Mouse (Mus musculus) inflammation-experienced regulatory T-cells (primary cell): Measurements from ENCODE around the gene Set. TPM values are rescaled to one million over a fixed set of nuclear protein-coding genes. Genes with fewer than 3 reads are reported as not detected.

Experiments used
- polyA plus RNA-seq, 2 experiments: library from polyadenylated mRNA; unstranded; fragments of 100-300 nt; shearing (Covaris generic); gene quantifications; one replicate each; pipeline ENCODE4 v1.2.1; 2017

The Set gene
- polyA plus RNA-seq, result 100 to 1,000 TPM; 308 to 332 TPM

DNA sequence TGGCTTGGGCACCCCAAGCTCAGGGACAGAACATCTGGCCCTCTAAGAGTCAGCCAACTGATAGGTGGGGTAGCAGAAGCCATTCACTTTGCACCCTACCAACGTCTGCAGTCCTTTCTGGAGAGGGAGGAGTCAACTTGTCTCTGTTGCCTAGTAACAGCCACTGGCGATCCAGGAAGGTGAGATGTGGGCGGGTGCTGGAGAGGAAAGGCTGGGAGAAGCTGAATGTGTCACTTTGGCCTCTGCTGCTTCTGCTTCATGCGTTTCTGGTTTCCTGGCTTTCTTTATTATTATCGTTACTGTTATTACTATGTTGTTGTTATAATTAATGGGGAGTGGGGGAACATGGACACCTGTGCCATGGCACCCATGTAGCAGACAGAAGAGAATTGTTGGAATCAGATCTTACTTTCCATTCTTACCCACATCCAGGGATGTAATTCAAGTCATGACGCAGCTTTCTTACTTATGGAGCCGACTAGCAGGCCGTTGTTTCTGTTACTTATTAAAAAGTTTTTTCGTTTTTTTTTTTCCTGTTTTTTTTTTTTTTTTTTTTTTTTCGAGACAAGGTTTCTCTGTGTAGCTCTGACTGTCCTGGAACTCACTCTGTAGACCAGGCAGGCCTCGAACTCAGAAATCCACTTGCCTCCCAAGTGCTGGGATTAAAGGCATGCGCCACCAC, at the start of gene Set:
Gene Set, plus strand, starts transcription at position 156 of the 682 bp plus-strand sequence.

DNA sequence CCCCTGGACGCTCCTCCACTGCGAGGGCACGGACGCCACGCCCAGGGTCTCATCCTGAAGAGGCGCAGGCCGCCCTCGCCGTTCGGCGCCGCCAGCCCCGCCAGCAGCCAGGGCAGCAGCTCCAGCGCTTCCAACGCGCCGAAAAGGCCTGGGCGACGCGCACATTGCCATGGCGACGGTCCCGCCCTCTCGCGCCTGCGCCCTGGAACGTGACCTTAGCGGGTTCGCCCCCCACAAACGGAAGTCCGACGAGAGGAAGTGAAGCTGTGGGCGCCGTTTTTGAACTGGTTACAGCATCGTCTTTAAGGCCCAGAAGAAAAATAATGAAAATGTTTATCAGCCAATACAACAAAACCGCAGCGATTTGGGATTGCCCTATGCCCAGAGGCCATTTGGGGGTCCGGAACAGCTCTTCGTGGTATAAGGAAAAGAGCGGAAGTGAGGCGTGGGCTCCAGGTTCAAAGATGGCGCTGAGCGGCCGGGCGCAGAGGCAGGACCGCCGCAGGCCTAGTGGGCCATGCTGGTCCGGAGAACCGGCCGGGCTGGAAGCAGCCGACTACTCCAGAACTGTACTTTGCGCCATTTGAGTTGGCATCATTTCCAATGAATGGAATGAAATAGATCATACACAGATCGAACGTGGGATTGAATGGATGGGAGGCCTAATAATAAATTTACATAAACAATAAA, 8.3 kb upstream of the Set start, which contains the start of gene Wdr34:
Gene Wdr34, minus strand, starts transcription at position 183 of the 690 bp plus-strand sequence.

DNA sequence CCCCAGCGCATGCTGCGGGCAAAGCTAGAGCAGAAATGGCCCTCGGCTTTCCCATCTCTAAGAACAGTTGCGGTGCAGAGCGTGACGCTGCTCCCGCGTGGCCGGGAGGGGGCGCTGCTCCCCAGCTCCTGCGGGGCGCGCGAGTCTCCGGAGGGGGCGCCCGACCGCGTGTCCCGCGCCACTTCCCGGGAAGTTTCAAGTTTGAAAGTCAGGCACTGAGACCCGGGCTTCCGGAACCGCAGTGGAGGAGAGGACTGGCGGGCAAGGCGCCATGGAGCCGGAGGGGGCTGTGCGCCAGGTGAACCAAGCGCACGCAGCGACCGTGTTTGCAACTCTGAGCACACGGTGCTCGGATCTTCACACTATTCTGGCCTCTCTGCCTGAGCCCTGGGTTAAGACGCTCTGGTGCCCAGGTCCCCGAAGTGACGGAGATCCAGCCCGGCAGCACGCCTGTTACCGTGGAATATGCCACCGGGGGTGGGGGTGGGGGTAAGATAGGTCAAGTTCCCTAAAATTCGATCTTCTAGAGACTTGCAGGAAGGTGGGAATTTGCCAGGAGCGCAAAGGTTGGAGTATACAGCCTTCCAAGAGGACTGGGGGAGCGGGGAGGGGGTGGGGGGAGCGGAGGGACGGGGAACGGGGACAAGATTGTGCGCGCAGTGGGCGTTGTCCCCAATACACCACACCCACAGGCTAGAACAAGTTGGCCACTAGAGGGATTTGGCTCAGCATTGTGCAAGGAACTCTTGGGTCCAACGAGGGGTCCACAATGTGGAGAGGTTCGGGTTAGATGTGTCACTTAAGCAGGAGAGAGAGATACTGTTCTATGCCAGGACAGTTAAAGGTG, 20.5 kb downstream of the Set start, which contains the start of gene Pkn3:
Gene Pkn3, plus strand, starts transcription at position 183 of the 847 bp plus-strand sequence.

DNA sequence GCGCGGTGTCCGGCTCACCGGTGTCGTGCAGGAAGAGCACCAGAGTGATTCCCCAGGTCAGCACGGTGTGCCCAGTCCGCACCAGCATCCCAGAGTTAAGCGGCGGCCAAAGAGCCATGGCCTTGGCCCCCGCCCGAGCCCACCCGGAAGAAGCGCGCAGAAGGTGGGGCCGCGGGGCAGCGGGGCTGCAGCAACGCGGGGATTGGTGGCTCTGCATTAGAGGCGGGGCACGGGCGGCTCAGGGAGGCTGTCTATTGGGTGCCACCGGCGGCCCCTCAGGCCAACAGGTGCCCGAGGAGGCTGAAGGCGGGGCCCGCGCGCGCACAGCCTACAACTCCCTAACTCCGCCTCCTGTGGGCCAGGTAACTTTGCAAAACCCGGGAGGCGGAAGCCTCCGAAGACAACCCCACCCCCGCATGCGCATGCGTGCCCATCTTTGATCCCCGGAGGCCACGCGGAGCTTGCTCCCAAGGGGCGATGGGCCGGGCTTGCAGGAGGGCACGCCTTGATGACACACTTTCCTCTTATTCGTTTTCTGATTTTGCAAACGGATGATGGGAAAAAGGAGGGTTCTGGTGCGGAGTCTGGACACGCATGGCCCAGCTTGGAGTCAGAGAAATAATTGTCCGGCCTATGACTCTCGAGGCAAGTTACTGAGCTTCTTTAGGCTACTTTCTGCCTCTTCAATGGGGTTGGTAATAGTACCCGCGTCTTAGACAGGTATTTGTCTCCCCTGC, 36.5 kb downstream of the Set start, which contains the start of gene Zdhhc12:
Gene Zdhhc12, minus strand, starts transcription at position 178 of the 737 bp plus-strand sequence.

Other genes starting within 250 kb of the Set start
- 10 to 100 TPM; 14.1 to 23.2 TPM for gene Urm1, start 237.3 kb upstream of the Set start, polyA plus RNA-seq
- gene Cercam, start 188.2 kb upstream of the Set start, polyA plus RNA-seq, result 1 to 10 TPM; 1.1 to 4.7 TPM
- gene Odf2, start 168.2 kb upstream of the Set start, polyA plus RNA-seq, result 10 to 100 TPM; 65.1 to 84.1 TPM
- gene Gle1, start 122.0 kb upstream of the Set start, polyA plus RNA-seq, result 10 to 100 TPM; 66.9 to 67.1 TPM
- gene Sptan1, start 91.8 kb upstream of the Set start, polyA plus RNA-seq, result 100 to 1,000 TPM in 1 of 2 experiments, 10 to 100 TPM in 1; 97.2 to 109 TPM
- 1 to 10 TPM in 1 of 2 experiments, under 1 TPM in 1; 0.44 to 1.6 TPM for gene Wdr34, start 8.5 kb upstream of the Set start, polyA plus RNA-seq
- gene Pkn3, start 20.3 kb downstream of the Set start, polyA plus RNA-seq, result 1 to 10 TPM in 1 of 2 experiments, under 1 TPM in 1; 0.95 to 1.0 TPM
- 10 to 100 TPM; 23.8 to 24.7 TPM for gene Zdhhc12, start 36.3 kb downstream of the Set start, polyA plus RNA-seq
- 10 to 100 TPM; 56.8 to 63.1 TPM for gene Zer1, start 67.2 kb downstream of the Set start, polyA plus RNA-seq
- gene Tbc1d13, start 76.4 kb downstream of the Set start, polyA plus RNA-seq, result 1 to 10 TPM; 8.0 to 8.5 TPM
- 10 to 100 TPM; 21.3 to 22.8 TPM for gene Endog, start 114.1 kb downstream of the Set start, polyA plus RNA-seq
- gene Spout1, start 121.1 kb downstream of the Set start, polyA plus RNA-seq, result 10 to 100 TPM; 45.4 to 58.7 TPM
- gene Kyat1, start 148.5 kb downstream of the Set start, polyA plus RNA-seq, result 10 to 100 TPM; 11.3 to 15.4 TPM
- 1 to 10 TPM; 6.3 to 8.7 TPM for gene Lrrc8a, start 180.3 kb downstream of the Set start, polyA plus RNA-seq
- 1 to 10 TPM; 4.0 to 5.9 TPM for gene Gm28035, start 183.2 kb downstream of the Set start, polyA plus RNA-seq
- 1 to 10 TPM; 4.3 to 5.8 TPM for gene Phyhd1, start 208.8 kb downstream of the Set start, polyA plus RNA-seq
- gene Gm28038, start 223.7 kb downstream of the Set start, polyA plus RNA-seq, result not detected
- gene Dolk, start 229.0 kb downstream of the Set start, polyA plus RNA-seq, result 10 to 100 TPM; 14.8 to 16.7 TPM
- 10 to 100 TPM; 15.6 to 19.4 TPM for gene Nup188, start 229.0 kb downstream of the Set start, polyA plus RNA-seq